Mouse (Mus musculus) layer of hippocampus, postnatal 25 days (tissue): Measurements from ENCODE around the gene Gpc4. TPM values are rescaled to one million over a fixed set of nuclear protein-coding genes. Genes with fewer than 3 reads are reported as not detected.

ENCODE experiments used
- DNase-seq, 2 experiments: peaks; one replicate each; pipeline ENCODE4 v3.0.0; 2022; ENCODE audit warnings: mixed read lengths in 2 of 2, low spot score in 1 of 2; ENCODE audit errors: extremely low spot score in 1 of 2
- total RNA-seq, 2 experiments: library from RNA; stranded (reverse); gene quantifications; 2 replicates each; pipeline ENCODE4 v1.2.3; 2021

Gpc4 gene
- total RNA-seq, result 10 to 100 TPM; 48.3 to 54.1 TPM

DNA sequence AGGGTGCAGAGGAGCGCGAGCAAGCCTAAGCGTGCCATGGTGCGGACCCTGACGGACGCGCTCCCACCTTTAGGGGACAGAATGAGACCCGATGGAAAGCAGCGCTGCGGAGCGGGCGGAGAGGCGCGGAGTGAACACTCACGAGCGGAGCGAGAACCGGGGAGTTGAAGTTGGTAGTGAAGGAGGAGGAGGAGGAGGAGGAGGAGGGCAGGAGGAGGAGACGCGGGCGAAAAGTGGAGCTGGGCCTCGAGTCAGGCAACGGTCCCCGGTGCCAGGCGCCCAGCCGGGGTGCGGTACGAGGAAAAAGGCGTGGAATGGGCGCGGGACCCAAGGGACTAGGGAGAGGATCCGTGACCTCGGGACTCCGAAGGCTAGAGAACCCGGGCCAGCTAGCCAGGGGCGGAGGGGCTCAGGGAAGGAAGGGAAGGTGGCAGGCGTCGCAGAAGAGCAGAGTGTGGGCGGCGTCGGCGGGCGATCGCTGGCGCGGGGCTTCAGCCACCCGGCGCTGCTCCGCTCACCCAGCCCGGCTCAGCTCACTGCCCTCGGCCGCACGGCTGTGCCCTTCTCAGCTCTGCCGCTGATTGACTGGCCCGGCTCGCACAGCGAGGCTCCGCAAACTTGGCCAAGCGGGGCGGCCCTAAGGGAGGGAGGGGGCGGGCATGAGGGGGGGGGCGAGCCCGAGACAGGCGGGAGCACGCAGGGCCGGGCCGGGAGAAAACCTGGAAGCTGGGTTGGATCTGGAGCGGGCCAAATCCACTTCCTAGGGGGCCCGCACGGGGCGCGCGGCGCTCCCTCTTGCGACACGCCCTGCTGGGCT lies at the start of gene Gpc4:
TSS of gene Gpc4 (minus strand) at position 515 of the 817 bp plus-strand sequence.
- peak; percentile 28 to 58 for DNase-seq

GRCm38 (mm10) chrX:52212846-52213245 lies 47.8 kb upstream of the Gpc4 start:
- no peak for DNase-seq

DNA sequence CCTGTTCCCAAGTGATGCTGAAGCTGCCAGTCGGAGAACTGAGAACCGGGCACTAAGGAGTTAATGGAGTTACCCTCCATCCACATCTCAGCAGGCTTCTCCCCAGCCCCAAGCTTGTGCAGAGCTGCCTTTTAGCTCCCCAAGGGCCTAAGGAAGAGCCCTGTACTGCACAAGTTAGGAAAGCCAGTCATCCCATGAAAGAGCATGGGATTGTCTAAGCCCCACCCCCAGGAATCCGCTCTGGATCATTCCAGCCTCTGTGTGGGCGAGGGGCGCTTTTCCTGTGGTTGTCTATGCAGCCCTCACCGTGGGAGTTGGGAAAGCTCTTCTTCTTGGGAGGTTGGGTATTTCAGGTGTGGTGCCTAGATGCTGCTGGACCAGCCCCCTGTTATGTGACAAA lies 34.8 kb upstream of the Gpc4 start:
- DNase-seq, result no peak

DNA sequence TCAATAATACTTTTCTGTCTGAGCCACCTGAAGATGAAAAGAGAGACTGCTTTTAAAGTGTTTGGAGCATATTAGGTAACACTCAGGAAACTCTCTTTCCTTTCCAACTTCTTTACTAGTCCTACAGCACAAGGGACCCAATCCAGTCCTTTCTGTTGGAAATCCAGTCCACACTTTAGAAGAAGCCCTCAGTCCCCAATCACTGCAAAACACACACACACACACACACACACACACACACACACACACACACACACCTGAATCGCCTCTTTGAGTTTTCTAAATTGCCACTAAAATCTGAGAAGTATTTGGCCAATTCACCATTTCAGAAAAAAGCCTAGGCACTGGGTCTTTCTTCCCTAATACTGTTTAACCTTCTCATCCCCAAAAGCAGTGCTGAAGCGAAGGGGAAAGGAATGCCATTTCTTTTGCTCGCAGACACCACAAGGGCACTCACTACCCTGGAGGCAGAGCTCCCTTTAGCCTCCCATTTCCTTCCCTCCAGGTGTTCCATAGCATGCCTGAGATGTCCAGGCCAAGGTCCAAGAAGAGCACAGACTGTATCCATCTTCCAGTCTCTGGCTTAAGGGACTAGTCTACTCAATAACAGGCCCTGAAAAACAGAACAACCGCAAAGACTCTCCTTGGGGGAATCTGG lies 28.4 kb upstream of the Gpc4 start:
- DNase-seq, result no peak

- no peak for DNase-seq
Observed at GRCm38 (mm10) chrX:52189094-52189493, 24.0 kb upstream of the Gpc4 start.

- DNase-seq, result no peak
Observed at GRCm38 (mm10) chrX:52183551-52184442, 18.7 kb upstream of the Gpc4 start.

GRCm38 (mm10) chrX:52181401-52181800 lies 16.3 kb upstream of the Gpc4 start:
- DNase-seq, result no peak

DNA sequence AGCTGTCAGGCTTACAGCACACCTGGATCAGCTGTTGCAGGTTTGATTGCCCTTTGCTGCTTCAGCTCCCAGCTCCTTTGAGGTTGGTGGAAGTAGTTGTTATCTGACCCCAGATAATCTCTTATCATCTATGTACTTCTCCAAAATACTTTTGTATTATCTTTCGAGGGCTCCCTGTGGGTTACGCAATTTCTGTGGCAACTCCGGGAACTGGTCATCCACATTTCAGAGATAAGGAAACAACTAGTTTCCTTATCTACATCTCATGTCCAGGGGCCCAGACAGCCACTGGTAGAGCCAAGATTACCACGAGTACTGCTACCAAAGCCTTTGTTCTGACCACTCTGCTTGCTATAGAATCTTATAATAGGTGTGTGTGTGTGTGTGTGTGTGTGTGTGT lies 12.0 kb upstream of the Gpc4 start:
- DNase-seq, result no peak

DNA sequence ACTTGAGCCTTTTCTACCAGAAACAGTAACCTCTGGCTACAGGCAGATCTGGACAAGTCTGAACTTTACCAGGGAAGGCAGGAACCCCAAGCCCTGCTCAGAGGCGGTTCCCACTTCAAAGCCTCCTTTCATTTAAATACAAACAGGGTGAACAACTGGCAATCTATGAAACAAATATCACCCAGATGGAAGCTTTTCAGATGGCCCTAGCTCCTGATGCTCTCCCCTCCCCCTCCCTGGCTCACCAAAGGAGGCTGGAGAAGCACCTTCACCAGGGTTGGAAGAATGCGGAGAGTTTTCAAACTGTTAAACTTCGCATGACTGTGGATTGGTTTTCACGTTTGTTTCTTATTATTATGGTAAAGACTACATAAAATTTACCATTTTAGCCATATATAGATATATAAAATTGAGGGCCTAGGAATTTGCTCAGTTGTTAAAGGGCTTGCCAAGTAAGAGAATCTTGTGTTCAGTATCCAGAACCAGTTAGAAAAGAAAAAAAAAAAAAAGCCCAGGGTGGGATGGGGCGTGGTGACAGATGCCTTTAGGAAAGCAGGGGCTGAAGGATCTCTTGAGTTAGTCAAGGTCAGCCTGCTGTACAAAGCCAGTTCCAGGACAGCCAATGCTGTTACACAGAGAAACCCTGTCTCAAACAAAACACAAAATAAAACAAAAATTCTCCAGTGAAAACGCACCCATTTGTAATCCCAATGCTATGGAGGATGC lies 2.6 kb upstream of the Gpc4 start:
- DNase-seq, result no peak

GRCm38 (mm10) chrX:52165555-52165938 lies 495 bp upstream of the Gpc4 start:
- no peak for DNase-seq

GRCm38 (mm10) chrX:52164134-52164737 lies 816 bp downstream of the Gpc4 start:
- DNase-seq, result no peak

GRCm38 (mm10) chrX:52163418-52164133 lies 1.5 kb downstream of the Gpc4 start:
- no peak for DNase-seq

- no peak for DNase-seq
Observed at GRCm38 (mm10) chrX:52162756-52163155, 2.3 kb downstream of the Gpc4 start.

DNA sequence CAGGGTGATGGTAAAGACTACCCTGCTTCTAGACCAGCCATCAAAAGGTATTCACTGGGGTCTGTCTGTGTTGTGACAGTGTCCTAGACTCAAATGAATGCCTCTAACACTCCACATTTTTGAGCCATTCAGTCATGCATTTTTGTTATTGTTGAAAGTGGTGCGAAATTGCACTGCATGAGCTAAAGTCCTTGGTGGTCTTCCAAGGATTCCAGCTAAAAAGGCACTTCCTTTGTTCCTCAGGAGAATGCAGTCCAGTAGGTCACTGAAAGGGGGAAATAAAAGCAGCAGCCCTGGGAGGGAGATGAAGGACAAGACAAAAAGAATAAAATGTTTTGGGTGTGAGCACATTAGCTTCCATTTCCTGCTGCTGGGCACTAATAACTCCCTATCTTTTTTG lies 2.8 kb downstream of the Gpc4 start:
- DNase-seq, result no peak

GRCm38 (mm10) chrX:52159621-52160020 lies 5.4 kb downstream of the Gpc4 start:
- no peak for DNase-seq

GRCm38 (mm10) chrX:52155408-52155953 lies 9.6 kb downstream of the Gpc4 start:
- no peak for DNase-seq

DNA sequence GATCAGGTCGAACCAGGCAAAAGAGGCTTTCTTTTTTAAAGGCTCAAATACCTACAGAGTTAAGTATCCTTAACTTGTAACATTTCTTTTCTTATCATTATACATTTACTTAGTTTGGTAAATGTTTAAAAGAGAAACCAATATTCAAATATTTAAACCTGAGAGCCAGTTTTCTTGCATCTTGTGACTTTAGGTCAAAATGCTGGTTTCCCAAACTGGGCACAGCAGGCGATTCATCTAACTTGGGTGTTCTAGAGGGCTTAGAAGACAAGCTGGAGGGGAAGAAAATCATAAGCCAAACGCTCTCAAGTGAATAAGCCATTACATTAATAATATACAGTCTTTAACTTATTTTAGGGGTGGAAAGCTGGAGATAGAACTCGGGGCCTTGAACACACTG lies 10.2 kb downstream of the Gpc4 start:
- no peak for DNase-seq

- DNase-seq, result no peak
Observed at GRCm38 (mm10) chrX:52153451-52153850, 11.6 kb downstream of the Gpc4 start.

DNA sequence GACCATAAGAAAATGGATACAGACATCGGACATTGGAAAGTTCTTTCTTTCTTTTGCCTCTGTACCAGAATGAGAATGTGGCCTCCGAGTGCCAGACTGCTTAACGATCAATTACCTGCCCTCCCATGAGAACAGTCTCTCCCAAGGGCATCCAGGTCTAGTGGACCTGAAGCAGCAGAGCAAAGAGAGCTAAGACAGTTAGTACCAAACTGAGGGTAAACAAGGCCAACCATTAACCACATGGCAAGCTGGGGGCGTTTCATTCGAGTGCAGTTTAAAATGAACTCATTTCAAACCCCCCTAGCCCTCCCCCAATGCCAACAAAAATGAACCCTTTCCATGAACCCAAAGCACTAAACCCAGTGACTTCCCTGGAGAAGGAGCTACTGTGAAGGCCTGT lies 12.1 kb downstream of the Gpc4 start:
- DNase-seq, result no peak
